Mouse (Mus musculus) NIH3T3 (cell line): ENCODE results near the gene Apba1.
A peak's percentile ranks its signal among the peaks of the same experiment; 100 is the strongest.

ENCODE experiments used
- DNase-seq: peaks from one replicate; pipeline ENCODE4 v3.0.0-alpha.2; 2012; ENCODE audit warnings: low read depth

The Apba1 gene

GRCm38 (mm10) chr19:23972881-23973649 is 214.4 kb downstream of the Apba1 start:
- DNase-seq, result peak; percentile 81

GRCm38 (mm10) chr19:23977901-23978443 is 219.3 kb downstream of the Apba1 start:
- DNase-seq, result no peak

- DNase-seq, result no peak
Measured at GRCm38 (mm10) chr19:23980598-23980997, 221.9 kb downstream of the Apba1 start.

GRCm38 (mm10) chr19:23984186-23984585 is 225.5 kb downstream of the Apba1 start:
- no peak for DNase-seq

- peak; percentile 37 for DNase-seq
Measured at GRCm38 (mm10) chr19:23987291-23987690, 228.6 kb downstream of the Apba1 start.

GRCm38 (mm10) chr19:23988166-23988565 is 229.5 kb downstream of the Apba1 start:
- no peak for DNase-seq

GRCm38 (mm10) chr19:23995766-23996399 is 237.2 kb downstream of the Apba1 start:
- no peak for DNase-seq
